Mouse (Mus musculus) urinary bladder, adult 18-20 months (tissue): ENCODE measurements around the gene Pcnx3.
"Not testable (repeated sequence)": the region's sequence is repeated elsewhere in the genome, so short reads cannot be mapped to it uniquely, and the experiment has no call there.

Experiments
- DNase-seq, 2 experiments: peaks; one replicate each; pipeline ENCODE4 v3.0.0; 2022; ENCODE audit warnings: low spot score in 2 of 2, mixed read lengths in 2 of 2

Gene Pcnx3

GRCm38 (mm10) chr19:5713255-5713654, 24.5 kb upstream of the Pcnx3 start:
- no peak for DNase-seq

DNA sequence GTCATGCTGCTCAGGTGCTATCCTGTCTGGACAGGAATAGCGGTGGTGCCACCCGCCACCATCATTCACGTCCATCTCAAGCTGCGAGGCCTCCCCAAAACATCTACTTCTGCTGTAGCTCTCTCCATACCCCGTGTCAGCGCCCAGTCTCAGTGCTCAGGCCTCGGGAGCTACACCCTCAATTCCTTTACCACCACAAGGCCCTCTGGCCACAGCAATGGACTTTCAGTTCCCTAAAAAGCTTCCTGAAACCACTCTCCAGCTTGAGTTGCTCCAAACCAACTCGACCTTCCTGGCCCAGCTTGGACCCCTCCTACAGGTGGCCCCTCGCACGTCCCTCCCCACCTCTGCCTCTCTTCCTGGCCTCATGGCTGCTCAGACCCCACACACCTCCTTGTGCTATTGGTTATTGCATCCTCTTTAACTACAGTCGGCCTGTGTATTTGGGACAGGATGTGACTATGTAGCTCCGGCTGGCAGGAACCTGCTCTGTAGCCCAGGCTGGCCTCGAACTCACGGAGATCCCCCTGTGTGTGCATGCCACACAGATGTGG, 23.3 kb upstream of the Pcnx3 start:
- DNase-seq = no peak

GRCm38 (mm10) chr19:5711218-5711617, 22.5 kb upstream of the Pcnx3 start:
- no peak for DNase-seq

DNA sequence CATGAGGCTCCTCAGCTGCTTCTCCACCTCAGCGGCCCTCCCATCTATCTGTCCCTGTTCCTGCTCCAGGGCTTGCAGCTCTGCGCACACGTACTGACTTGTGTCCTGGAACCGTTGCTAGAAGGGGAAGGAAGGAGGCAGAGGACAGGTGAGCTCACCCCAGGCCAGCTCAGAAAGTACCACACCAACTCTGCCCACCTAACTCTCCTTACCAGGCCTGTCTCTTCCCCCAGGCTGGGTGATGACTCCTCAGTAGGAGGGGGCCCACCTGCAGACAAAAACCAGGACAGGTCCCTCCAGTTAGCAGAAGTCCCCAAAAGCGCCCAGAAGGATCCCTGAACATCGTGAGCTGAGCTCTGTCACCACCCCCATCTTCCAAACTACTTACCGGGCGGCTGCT, 21.9 kb upstream of the Pcnx3 start:
- no peak for DNase-seq

GRCm38 (mm10) chr19:5710068-5710467, 21.4 kb upstream of the Pcnx3 start:
- no peak for DNase-seq

DNA sequence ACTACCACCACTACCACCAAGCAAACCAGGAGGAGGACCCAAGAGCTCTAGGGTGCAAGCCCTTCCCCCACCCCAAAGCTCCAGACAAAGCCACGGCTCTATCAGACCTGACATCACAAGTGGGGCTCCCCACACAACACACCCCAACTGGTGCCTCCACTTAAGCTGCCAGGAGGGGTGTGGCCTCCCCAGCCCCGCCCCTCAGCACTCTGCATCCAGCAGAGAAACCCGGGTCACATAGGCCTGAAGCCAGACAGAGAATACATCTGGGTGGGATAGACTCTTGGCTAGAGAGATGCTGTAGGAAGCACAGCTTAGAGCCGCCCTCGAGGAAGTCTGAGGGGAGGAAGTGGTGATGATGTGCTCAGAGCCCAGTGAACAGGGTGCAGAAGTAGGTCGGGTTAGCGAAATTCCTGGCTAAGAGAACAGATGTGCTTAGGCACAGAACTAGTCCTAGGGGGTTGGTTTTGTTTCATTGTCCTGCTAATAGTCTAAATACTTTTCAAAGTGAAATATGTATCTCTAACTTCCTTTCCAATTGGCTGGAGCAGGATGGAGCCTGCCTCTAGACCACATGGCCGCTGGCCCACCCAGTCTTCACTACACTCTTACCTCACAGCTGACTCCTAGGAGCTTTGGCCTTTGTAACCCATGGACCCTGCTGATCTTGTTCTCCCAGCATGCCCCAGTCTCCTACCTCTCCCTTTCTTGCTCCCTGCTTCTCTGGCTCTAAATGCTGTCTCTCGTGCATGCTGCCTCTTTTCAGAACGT, 16.3 kb upstream of the Pcnx3 start:
- no peak for DNase-seq

- no peak for DNase-seq
Observed at GRCm38 (mm10) chr19:5704163-5704800, 15.6 kb upstream of the Pcnx3 start, which contains the start of gene Kcnk7. Kcnk7 (plus strand) TSS chr19:5704367.

- DNase-seq = no peak
Observed at GRCm38 (mm10) chr19:5695849-5696462, 7.2 kb upstream of the Pcnx3 start.

GRCm38 (mm10) chr19:5693801-5694200, 5.1 kb upstream of the Pcnx3 start:
- DNase-seq = no peak

DNA sequence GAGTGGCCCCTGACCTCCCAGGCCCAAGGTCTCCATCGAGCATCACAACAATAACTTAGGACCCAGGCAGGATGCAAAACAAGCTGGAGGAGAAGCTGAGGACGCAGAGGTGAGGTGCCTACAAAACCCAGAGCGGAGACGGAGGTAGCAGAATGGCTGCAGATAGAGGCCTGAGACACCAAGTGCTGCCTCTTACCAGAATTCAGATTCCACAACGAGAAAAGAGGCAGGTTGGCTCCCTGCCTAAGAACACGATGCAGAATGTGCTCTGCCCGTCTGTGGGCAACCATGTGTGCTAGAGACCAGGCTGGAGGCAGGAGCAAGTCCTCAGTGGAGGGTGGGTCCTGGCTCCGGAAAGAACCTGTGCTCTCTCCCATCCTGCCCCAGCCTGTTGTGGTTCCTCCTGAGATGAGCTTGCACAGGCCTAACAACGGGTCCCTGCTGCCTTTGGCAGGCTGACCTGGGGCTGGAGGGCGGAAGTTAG, 4.2 kb upstream of the Pcnx3 start:
- DNase-seq = no peak

DNA sequence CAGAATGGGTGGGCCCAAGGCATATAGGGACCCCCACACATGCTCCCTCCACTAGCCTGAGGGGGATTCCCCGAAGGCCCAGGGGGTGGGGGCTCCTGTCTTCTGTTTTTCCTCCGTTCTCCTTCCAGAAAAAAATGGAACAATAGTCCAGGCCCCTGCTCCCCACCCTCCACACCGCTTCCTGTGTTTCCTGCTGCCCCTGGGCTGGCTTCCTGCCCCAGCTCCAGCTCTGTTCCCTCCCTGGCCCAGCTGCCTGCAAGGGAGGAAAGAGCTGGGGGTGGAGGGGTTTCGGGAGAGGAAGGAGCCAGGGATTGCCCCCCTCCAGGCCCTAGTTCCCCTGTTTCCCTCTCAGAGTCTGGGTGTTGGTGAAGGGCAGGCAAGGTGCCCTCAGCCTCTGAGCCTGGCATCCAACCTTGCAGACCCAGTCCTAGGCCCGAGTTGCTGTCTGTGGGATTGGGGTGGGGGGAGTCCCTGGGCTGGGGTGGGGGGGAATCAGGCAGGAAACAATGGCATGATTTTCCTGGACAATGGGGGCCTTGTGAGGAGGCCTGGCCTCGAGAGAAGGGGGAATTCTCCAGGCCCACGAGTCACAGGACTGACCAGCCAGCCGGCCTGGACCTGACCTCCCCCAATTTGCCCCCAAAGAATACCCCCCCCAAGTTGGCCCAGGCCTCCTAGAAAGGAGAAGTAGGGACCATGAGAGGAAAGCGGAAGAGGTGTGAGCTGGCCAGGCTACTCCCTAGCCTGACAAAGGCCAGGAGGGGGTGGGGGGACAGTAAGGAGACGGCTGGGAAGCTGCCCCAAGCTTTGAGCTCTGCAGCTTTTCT, 3.6 kb upstream of the Pcnx3 start:
- no peak for DNase-seq

DNA sequence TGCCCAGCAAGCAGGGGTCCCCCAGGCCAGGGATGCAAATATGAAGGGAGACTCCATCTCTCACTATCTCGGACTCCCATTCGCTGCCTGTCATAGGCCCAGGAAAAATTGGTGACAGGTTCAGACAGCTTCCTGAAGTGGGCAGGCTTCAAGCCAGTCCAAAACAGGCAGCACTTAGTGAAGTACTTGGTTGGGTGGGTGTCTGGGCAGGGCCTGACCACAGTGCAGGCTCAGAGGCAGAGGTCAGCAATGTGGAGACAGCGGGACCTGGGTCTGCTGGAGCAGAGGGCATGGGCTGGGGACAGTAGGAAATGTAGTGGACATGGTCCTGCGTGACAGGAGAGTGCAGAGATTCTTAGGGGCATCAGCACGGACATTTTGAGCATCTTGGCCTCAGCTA, 2.9 kb upstream of the Pcnx3 start:
- DNase-seq = no peak

GRCm38 (mm10) chr19:5690343-5690735, 1.6 kb upstream of the Pcnx3 start:
- no peak for DNase-seq

DNA sequence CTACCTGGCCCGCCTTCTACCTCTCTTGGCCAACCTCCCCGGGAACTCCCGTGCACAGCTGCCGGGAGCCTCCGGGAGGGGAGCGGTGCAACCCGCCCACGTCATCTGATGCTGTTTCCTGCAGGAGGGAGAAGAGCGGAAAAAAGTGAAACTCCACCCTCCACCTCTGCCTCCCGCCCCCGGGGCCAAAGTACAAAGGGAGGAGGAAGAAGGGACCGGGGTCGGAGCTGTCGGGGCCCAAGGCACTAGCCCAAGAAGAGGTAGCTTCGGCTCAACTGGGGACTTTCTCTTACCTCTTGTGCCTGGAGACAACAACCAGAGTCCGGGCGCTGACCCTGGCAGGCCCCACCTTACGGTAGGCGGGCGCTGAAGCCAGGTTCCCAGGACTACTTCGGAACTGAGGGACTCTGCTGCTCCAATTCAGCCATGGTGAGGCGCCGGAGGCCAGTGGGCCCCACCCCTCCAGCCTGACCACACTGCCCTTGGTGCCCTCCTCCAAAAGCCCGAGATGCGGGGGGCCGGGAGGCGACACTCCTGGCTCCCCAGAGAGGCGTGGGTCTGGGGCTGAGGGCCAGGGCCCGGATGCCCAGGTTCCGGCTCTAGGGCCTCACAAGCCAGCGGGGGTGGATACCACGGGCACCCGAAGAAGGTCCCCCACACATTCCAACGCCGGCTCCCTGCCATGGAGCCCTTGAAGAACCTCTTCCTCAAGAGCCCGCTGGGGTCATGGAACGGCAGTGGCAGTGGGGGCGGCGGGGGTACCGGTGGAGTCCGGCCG, 1.0 kb upstream of the Pcnx3 start:
- peak; percentile 83 to 89 for DNase-seq

DNA sequence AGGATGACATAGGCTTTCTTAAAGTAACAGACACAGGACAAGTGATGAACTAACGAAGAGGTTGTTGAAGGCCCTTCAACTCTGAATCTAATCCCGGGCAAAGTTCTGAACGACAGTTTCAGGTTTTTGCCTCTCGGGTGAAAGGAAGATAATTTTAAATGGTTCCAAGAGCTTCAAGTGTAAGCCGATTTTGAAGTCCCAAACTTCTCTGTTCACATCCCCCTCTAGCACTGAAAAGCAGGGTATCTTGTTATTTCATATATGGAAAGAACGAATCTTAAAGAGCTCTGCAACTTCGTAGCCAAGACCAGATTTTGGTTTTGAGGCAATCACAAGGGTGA, 350 bp upstream of the Pcnx3 start:
- DNase-seq = no peak

GRCm38 (mm10) chr19:5687738-5688137, 970 bp downstream of the Pcnx3 start:
- no peak for DNase-seq

GRCm38 (mm10) chr19:5686954-5687353, 1.8 kb downstream of the Pcnx3 start:
- not testable (repeated sequence) for DNase-seq

DNA sequence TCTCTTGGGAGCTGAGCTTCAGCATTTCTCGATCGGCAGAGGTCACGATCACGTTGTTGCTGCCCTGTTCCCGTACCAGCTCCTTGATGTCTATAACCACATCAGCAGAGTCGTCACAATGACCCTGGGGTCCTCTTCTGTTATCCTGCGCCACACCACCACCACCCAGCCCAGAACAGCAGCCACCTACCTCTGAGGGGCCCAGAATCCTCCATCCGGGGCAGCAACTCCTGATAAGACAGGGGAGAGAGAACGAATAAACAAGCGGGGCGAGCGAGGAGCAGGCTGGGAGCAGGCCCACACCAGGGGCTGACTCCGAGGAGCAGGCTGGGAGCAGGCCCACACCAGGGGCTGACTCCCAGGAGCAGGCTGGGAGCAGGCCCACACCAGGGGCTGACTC, 2.3 kb downstream of the Pcnx3 start:
- no peak for DNase-seq

GRCm38 (mm10) chr19:5685861-5686260, 2.8 kb downstream of the Pcnx3 start:
- DNase-seq = no peak

DNA sequence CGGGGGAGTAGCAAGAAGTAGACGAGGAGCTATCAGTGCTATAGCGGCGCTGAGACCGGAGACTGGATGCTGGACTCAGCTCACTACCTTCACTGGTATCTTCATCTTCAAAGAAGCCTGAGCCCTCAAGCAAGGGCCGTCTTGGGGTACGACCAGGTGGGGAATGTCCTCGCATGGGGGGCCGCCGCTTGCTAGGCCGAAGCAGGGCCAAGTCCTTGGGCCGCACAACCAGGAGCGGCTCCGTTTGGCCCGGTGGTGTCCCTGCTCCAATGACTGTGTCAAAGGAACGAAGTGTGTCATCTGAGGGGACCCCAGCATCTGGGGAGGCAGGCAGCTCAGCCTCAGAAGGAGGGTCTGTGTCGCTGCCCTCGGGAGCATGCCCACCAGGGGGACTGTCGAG, 3.3 kb downstream of the Pcnx3 start:
- DNase-seq = no peak

DNA sequence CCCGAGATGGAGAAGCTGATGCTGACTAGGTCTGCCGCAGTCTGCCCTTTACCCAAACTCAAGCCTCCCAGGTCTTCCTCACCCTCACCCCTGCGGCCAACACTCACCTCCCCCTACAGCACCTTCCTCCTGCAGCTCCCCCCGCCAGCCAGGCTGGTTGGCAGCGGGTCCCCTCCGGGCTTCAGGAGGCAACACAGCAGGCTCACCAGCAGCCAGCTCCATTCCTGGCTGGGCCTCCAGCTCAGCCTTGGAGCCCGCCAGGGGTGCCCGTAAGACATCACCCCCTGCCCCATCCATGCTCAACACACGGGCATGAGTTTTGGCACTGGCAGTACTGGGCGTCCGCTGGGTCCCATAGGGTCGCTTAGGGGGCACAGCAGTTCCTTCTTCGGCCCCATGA, 3.7 kb downstream of the Pcnx3 start:
- no peak for DNase-seq
